Mouse (Mus musculus): ENCODE measurements around the gene Apex2. TPM values are rescaled to one million over a fixed set of nuclear protein-coding genes. Genes with fewer than 3 reads are reported as not detected.
A peak's percentile ranks its signal among the peaks of the same experiment; 100 is the strongest.

Gene Apex2
- 20.1 and 20.7 TPM in 2 replicates for polyA plus RNA-seq (2014; fragmentation: Nextera tagmentation; extraction: Ambion mirVana)

GRCm38 (mm10) chrX:150589696-150590095, at the start of gene Apex2:
Apex2 (minus strand) TSS chrX:150589868.
- Histone ChIP-seq H3K9ac (ENCODE audit: low read depth, low read length) (no peak within 1 kb of the TSS), H3K4me3 (ENCODE audit: low read depth, low read length) (peak within 1 kb of the TSS; percentile 61), H3K36me3 (ENCODE audit: control insufficient read depth, insufficient read depth, low read length) (no peaks in the 10 kb centered on the region), H3K4me1 (replicated peaks; ENCODE audit: control insufficient read depth, insufficient read depth, low read length) (no peaks in the 10 kb centered on the region; the same call in 1 of the 2 replicates), H3K9me3 (ENCODE audit: control insufficient read depth, low read length) (no peaks in the 10 kb centered on the region), H3K27ac (ENCODE audit: low read depth, low read length) (no peak within 1 kb of the TSS; the same call in 1 of the 2 replicates), H3K4me2 (peak within 1 kb of the TSS; percentile 72), H3K27me3 (replicated peaks; ENCODE audit: control insufficient read depth, insufficient read depth, low read length) (no peaks in the 10 kb centered on the region; the same call in 1 of the 2 replicates)
- ATAC-seq (replicated peaks; ENCODE audit: low FRiP score) (no peak), DNase-seq (ENCODE audit: low spot score) (no peak)
- WGBS, result 67% methylated on average over 5 of the region's 5 CpGs

- no peak overlapping the region for H3K27ac ChIP-seq (ENCODE audit: low read depth, low read length)
- DNase-seq (ENCODE audit: low spot score) (no peak), ATAC-seq (replicated peaks; ENCODE audit: low FRiP score) (peak; percentile 69)
- H3K4me1 ChIP-seq (replicated peaks; ENCODE audit: control insufficient read depth, insufficient read depth, low read length), result no peaks in the 10 kb centered on the region
- no peaks in the 10 kb centered on the region for H3K36me3 ChIP-seq (ENCODE audit: control insufficient read depth, insufficient read depth, low read length)
- H3K4me3 ChIP-seq (ENCODE audit: low read depth, low read length), result no peak overlapping the region
- WGBS, result 38% methylated on average over 1 of the region's 1 CpGs
- no peaks in the 10 kb centered on the region for H3K9me3 ChIP-seq (ENCODE audit: control insufficient read depth, low read length)
- no peak overlapping the region for H3K9ac ChIP-seq (ENCODE audit: low read depth, low read length)
- no peak overlapping the region for H3K4me2 ChIP-seq
- no peaks in the 10 kb centered on the region for H3K27me3 ChIP-seq (replicated peaks; ENCODE audit: control insufficient read depth, insufficient read depth, low read length)
These were observed 46.8 kb upstream of the Apex2 start for GRCm38 (mm10) chrX:150636421-150636820.

- Histone ChIP-seq H3K4me3 (ENCODE audit: low read depth, low read length) (no peak overlapping the region), H3K36me3 (ENCODE audit: control insufficient read depth, insufficient read depth, low read length) (no peaks in the 10 kb centered on the region), H3K4me1 (replicated peaks; ENCODE audit: control insufficient read depth, insufficient read depth, low read length) (no peaks in the 10 kb centered on the region; the same call in 1 of the 2 replicates), H3K27me3 (replicated peaks; ENCODE audit: control insufficient read depth, insufficient read depth, low read length) (peaks cover 3% of the 10 kb centered on the region; the same call in 1 of the 2 replicates), H3K9ac (ENCODE audit: low read depth, low read length) (no peak overlapping the region), H3K4me2 (no peak overlapping the region), H3K27ac (ENCODE audit: low read depth, low read length) (no peak overlapping the region), H3K9me3 (ENCODE audit: control insufficient read depth, low read length) (no peaks in the 10 kb centered on the region)
- WGBS, result 82% methylated on average over 2 of the region's 2 CpGs
- ATAC-seq (replicated peaks; ENCODE audit: low FRiP score) (no peak), DNase-seq (ENCODE audit: low spot score) (no peak)
These were observed 9.2 kb upstream of the Apex2 start for GRCm38 (mm10) chrX:150598882-150599281.

- H3K36me3 ChIP-seq (ENCODE audit: control insufficient read depth, insufficient read depth, low read length), result no peaks in the 10 kb centered on the region
- H3K27ac ChIP-seq (ENCODE audit: low read depth, low read length), result no peak overlapping the region
- H3K4me3 ChIP-seq (ENCODE audit: low read depth, low read length), result no peak overlapping the region
- H3K9me3 ChIP-seq (ENCODE audit: control insufficient read depth, low read length), result no peaks in the 10 kb centered on the region
- no peaks in the 10 kb centered on the region; the same call in 1 of the 2 replicates for H3K27me3 ChIP-seq (replicated peaks; ENCODE audit: control insufficient read depth, insufficient read depth, low read length)
- WGBS, result 60% methylated on average over 9 of the region's 9 CpGs
- no peaks in the 10 kb centered on the region; the same call in 1 of the 2 replicates for H3K4me1 ChIP-seq (replicated peaks; ENCODE audit: control insufficient read depth, insufficient read depth, low read length)
- no peak for DNase-seq (ENCODE audit: low spot score)
- peak overlapping the region; percentile 19; the same call in 1 of the 2 replicates for H3K4me2 ChIP-seq
- ATAC-seq (replicated peaks; ENCODE audit: low FRiP score), result peak; percentile 85
- H3K9ac ChIP-seq (ENCODE audit: low read depth, low read length), result no peak overlapping the region
These were observed 5.5 kb upstream of the Apex2 start for GRCm38 (mm10) chrX:150595016-150595760.

DNA sequence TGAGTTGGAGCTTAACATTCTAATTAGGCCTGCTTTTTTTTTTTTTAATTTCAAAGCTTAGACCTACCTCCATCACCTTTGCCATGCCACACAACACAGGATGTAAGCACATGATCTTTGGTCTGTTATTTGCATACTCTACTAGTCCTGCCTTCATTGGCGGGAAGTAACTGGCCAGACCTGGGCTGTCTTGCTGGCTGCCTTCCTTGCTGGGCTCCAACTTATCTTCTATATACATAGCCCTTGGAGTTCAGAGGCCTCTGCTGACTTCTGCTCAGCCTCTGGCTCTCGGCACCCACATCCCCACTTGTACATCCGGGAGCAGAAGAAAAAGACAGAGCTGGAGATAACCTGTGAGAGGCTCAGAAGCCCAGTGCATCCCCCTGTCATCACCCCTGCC, 4.5 kb upstream of the Apex2 start:
- DNase-seq (ENCODE audit: low spot score) (no peak), ATAC-seq (replicated peaks; ENCODE audit: low FRiP score) (peak; percentile 51)
- Histone ChIP-seq H3K36me3 (ENCODE audit: control insufficient read depth, insufficient read depth, low read length) (no peaks in the 10 kb centered on the region), H3K4me1 (replicated peaks; ENCODE audit: control insufficient read depth, insufficient read depth, low read length) (no peaks in the 10 kb centered on the region; the same call in 1 of the 2 replicates), H3K4me2 (no peak overlapping the region), H3K9me3 (ENCODE audit: control insufficient read depth, low read length) (no peaks in the 10 kb centered on the region), H3K27ac (ENCODE audit: low read depth, low read length) (no peak overlapping the region), H3K9ac (ENCODE audit: low read depth, low read length) (peak overlapping the region; percentile 25; the same call in 1 of the 2 replicates), H3K4me3 (ENCODE audit: low read depth, low read length) (no peak overlapping the region), H3K27me3 (replicated peaks; ENCODE audit: control insufficient read depth, insufficient read depth, low read length) (no peaks in the 10 kb centered on the region; the same call in 1 of the 2 replicates)
- 64% methylated on average over 3 of the region's 3 CpGs for WGBS

DNA sequence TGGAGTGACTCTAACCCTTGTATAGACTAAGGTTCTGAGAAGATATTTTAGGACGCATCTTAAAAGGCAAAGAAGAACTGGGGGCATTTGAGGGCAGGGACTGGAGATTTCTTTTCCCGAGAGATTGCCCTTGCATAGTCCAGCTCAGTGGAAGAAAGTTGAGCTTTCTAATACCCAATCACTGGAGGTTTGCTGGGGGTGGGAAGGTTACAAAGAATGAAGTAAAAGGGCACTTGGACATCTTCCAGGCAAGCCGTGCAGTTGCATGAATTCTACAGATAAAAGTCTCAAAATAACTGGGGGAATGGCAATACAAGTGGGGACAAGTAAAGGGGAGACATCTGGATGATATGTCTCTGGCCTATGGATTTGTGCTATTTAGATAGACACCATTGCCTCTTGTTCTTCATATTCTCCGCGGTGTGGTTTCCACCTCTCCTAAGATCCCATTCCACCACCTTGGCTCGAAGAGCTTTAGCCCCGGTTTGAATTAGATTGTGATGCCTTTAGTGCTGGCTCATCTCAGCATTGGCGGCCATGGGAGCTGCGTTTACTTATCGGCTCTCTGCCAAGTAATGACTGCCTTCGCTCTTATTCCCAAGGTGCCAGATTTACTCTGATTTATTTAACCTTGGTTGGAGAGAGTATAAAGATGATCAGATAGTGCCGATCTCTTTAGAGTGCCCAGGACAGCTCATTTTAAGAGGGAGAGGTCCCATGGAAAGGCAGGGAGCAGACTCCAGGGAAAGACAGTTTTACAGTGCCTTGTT, 3.8 kb upstream of the Apex2 start:
- no peaks in the 10 kb centered on the region; the same call in 1 of the 2 replicates for H3K4me1 ChIP-seq (replicated peaks; ENCODE audit: control insufficient read depth, insufficient read depth, low read length)
- H3K27me3 ChIP-seq (replicated peaks; ENCODE audit: control insufficient read depth, insufficient read depth, low read length), result no peaks in the 10 kb centered on the region; the same call in 1 of the 2 replicates
- no peak for ATAC-seq (replicated peaks; ENCODE audit: low FRiP score)
- DNase-seq (ENCODE audit: low spot score), result no peak
- WGBS, result 86% methylated on average over 12 of the region's 12 CpGs
- H3K4me2 ChIP-seq, result no peak overlapping the region
- H3K36me3 ChIP-seq (ENCODE audit: control insufficient read depth, insufficient read depth, low read length), result no peaks in the 10 kb centered on the region
- H3K9ac ChIP-seq (ENCODE audit: low read depth, low read length), result no peak overlapping the region
- H3K4me3 ChIP-seq (ENCODE audit: low read depth, low read length), result no peak overlapping the region
- H3K27ac ChIP-seq (ENCODE audit: low read depth, low read length), result no peak overlapping the region
- no peaks in the 10 kb centered on the region for H3K9me3 ChIP-seq (ENCODE audit: control insufficient read depth, low read length)

- Histone ChIP-seq H3K4me1 (replicated peaks; ENCODE audit: control insufficient read depth, insufficient read depth, low read length) (no peaks in the 10 kb centered on the region), H3K36me3 (ENCODE audit: control insufficient read depth, insufficient read depth, low read length) (no peaks in the 10 kb centered on the region), H3K27ac (ENCODE audit: low read depth, low read length) (peak within 1 kb of the TSS; percentile 85), H3K27me3 (replicated peaks; ENCODE audit: control insufficient read depth, insufficient read depth, low read length) (no peaks in the 10 kb centered on the region; the same call in 1 of the 2 replicates), H3K4me2 (peak within 1 kb of the TSS; percentile 72), H3K9me3 (ENCODE audit: control insufficient read depth, low read length) (no peaks in the 10 kb centered on the region), H3K4me3 (ENCODE audit: low read depth, low read length) (peak within 1 kb of the TSS; percentile 61), H3K9ac (ENCODE audit: low read depth, low read length) (peak within 1 kb of the TSS; percentile 74)
- 19% methylated on average over 35 of the region's 35 CpGs for WGBS
- DNase-seq (ENCODE audit: low spot score) (peak; percentile 76), ATAC-seq (replicated peaks; ENCODE audit: low FRiP score) (peak; percentile 93)
These were observed 1.5 kb downstream of the Apex2 start, which contains the start of gene Pfkfb1 for GRCm38 (mm10) chrX:150588023-150588764. Pfkfb1 (plus strand) TSS chrX:150588229.

DNA sequence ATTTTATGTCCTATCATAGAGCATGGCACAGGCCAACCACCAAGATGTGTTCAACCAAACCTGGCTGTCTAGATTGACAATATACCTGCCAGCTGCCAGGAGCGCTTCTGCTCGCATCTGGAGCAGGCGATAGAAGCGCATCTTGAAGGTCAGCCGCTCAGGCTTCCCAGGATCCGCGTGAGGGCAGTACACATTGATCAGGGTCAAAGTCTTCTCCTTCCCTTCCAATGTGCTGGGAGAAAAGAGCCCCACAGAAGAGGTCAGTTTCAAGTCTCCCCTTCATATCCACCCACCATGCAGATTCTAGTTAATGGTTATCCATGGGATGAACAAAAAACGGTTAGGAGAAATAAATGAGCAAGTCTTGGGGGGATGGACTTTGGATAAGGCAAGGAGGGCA, 4.6 kb downstream of the Apex2 start:
- Histone ChIP-seq H3K27me3 (replicated peaks; ENCODE audit: control insufficient read depth, insufficient read depth, low read length) (no peaks in the 10 kb centered on the region; the same call in 1 of the 2 replicates), H3K4me3 (ENCODE audit: low read depth, low read length) (no peak overlapping the region), H3K27ac (ENCODE audit: low read depth, low read length) (no peak overlapping the region), H3K4me2 (no peak overlapping the region), H3K36me3 (ENCODE audit: control insufficient read depth, insufficient read depth, low read length) (peaks cover 3% of the 10 kb centered on the region; the same call in 1 of the 2 replicates), H3K9me3 (ENCODE audit: control insufficient read depth, low read length) (no peaks in the 10 kb centered on the region), H3K9ac (ENCODE audit: low read depth, low read length) (no peak overlapping the region), H3K4me1 (replicated peaks; ENCODE audit: control insufficient read depth, insufficient read depth, low read length) (no peaks in the 10 kb centered on the region)
- no peak for ATAC-seq (replicated peaks; ENCODE audit: low FRiP score)
- no peak for DNase-seq (ENCODE audit: low spot score)
- 88% methylated on average over 8 of the region's 8 CpGs for WGBS
